Mouse (Mus musculus) frontal cortex, postnatal 14 days (tissue): ENCODE data around the gene H2-M10.5.
"Not testable (repeated sequence)": the region's sequence is repeated elsewhere in the genome, so short reads cannot be mapped to it uniquely, and the experiment has no call there.

ENCODE experiments used
- DNase-seq, 2 experiments: peaks; one replicate each; pipeline ENCODE4 v3.0.0; 2022; ENCODE audit warnings: low spot score in 2 of 2

Gene H2-M10.5

GRCm38 (mm10) chr17:36772610-36773009 is at the start of gene H2-M10.5:
Gene H2-M10.5 (plus strand): TSS chr17:36772910.
- not testable (repeated sequence) for DNase-seq

- DNase-seq, result peak in 1 of 2 experiments; percentile 5
These were observed 46.7 kb upstream of the H2-M10.5 start for GRCm38 (mm10) chr17:36726046-36726445.

- no peak for DNase-seq
These were observed 8.9 kb upstream of the H2-M10.5 start for GRCm38 (mm10) chr17:36763816-36764215.

GRCm38 (mm10) chr17:36764244-36764643 is 8.5 kb upstream of the H2-M10.5 start:
- DNase-seq, result peak; percentile 23 to 31

- DNase-seq, result not testable (repeated sequence)
These were observed 7.3 kb upstream of the H2-M10.5 start for GRCm38 (mm10) chr17:36765403-36765802.

- no peak for DNase-seq
These were observed 8.8 kb downstream of the H2-M10.5 start for GRCm38 (mm10) chr17:36781533-36781932.

GRCm38 (mm10) chr17:36786483-36786886 is 13.8 kb downstream of the H2-M10.5 start:
- peak in 1 of 2 experiments; percentile 40 for DNase-seq

- DNase-seq, result no peak
These were observed 15.6 kb downstream of the H2-M10.5 start for GRCm38 (mm10) chr17:36788351-36788750.

- DNase-seq, result peak; percentile 70
These were observed 16.1 kb downstream of the H2-M10.5 start for GRCm38 (mm10) chr17:36788801-36789200.

GRCm38 (mm10) chr17:36799493-36799892 is 26.8 kb downstream of the H2-M10.5 start:
- DNase-seq, result no peak

- DNase-seq, result not testable (repeated sequence)
These were observed 27.3 kb downstream of the H2-M10.5 start for GRCm38 (mm10) chr17:36799921-36800462.

- no peak for DNase-seq
These were observed 39.2 kb downstream of the H2-M10.5 start, which contains the start of gene H2-M10.6 for GRCm38 (mm10) chr17:36811871-36812270. Gene H2-M10.6 (plus strand): TSS chr17:36812171.

- peak in 1 of 2 experiments; percentile 28 for DNase-seq
These were observed 51.3 kb downstream of the H2-M10.5 start for GRCm38 (mm10) chr17:36824005-36824404.

- DNase-seq, result no peak
These were observed 52.8 kb downstream of the H2-M10.5 start for GRCm38 (mm10) chr17:36825525-36825924.
